Mouse (Mus musculus): ENCODE results near the gene Ptpra. TPM values are rescaled to one million over a fixed set of nuclear protein-coding genes. Genes with fewer than 3 reads are reported as not detected.

Ptpra gene
- total RNA-seq (2022): 10 to 100 TPM; 44.2 to 48.0 (median 46.4) TPM

- DNase-seq (ENCODE audit: low spot score): peak; percentile 92
Measured at GRCm38 (mm10) chr2:130449794-130450433, at the start of gene Ptpra. Gene Ptpra, plus strand, starts transcription at chr2:130450278.

GRCm38 (mm10) chr2:130401891-130402290, 48.2 kb upstream of the Ptpra start:
- no peak for DNase-seq (ENCODE audit: low spot score)

- no peak for DNase-seq (ENCODE audit: low spot score)
Measured at GRCm38 (mm10) chr2:130404939-130405338, 45.1 kb upstream of the Ptpra start, which contains the start of the genes Gm28372 and 1700020A23Rik. Gene Gm28372, plus strand, starts transcription at chr2:130405239. Gene 1700020A23Rik, plus strand, starts transcription at chr2:130405259.

GRCm38 (mm10) chr2:130406178-130406577, 43.9 kb upstream of the Ptpra start, which contains the start of gene Tmem239:
Gene Tmem239, plus strand, starts transcription at chr2:130406478.
- no peak for DNase-seq (ENCODE audit: low spot score)

GRCm38 (mm10) chr2:130408194-130408593, 41.9 kb upstream of the Ptpra start:
- no peak for DNase-seq (ENCODE audit: low spot score)

- peak; percentile 81 for DNase-seq (ENCODE audit: low spot score)
Measured at GRCm38 (mm10) chr2:130411558-130412495, 38.3 kb upstream of the Ptpra start.

GRCm38 (mm10) chr2:130412775-130413174, 37.3 kb upstream of the Ptpra start:
- DNase-seq (ENCODE audit: low spot score): no peak

- DNase-seq (ENCODE audit: low spot score): no peak
Measured at GRCm38 (mm10) chr2:130414094-130414856, 35.8 kb upstream of the Ptpra start.

- DNase-seq (ENCODE audit: low spot score): no peak
Measured at GRCm38 (mm10) chr2:130421781-130422620, 28.1 kb upstream of the Ptpra start.

- peak; percentile 68 for DNase-seq (ENCODE audit: low spot score)
Measured at GRCm38 (mm10) chr2:130423397-130424125, 26.5 kb upstream of the Ptpra start.

- peak; percentile 93 for DNase-seq (ENCODE audit: low spot score)
Measured at GRCm38 (mm10) chr2:130424126-130424853, 25.8 kb upstream of the Ptpra start, which contains the start of the genes Vps16 and Pced1a. Gene Vps16, plus strand, starts transcription at chr2:130424339. Gene Pced1a, minus strand, starts transcription at chr2:130424701.

GRCm38 (mm10) chr2:130425112-130425511, 25.0 kb upstream of the Ptpra start:
- DNase-seq (ENCODE audit: low spot score): no peak

- no peak for DNase-seq (ENCODE audit: low spot score)
Measured at GRCm38 (mm10) chr2:130429851-130430250, 20.2 kb upstream of the Ptpra start.

GRCm38 (mm10) chr2:130430484-130430883, 19.6 kb upstream of the Ptpra start:
- no peak for DNase-seq (ENCODE audit: low spot score)

GRCm38 (mm10) chr2:130432157-130432556, 17.9 kb upstream of the Ptpra start:
- no peak for DNase-seq (ENCODE audit: low spot score)

- DNase-seq (ENCODE audit: low spot score): peak; percentile 55
Measured at GRCm38 (mm10) chr2:130433152-130433551, 16.9 kb upstream of the Ptpra start.

GRCm38 (mm10) chr2:130436769-130437168, 13.3 kb upstream of the Ptpra start:
- DNase-seq (ENCODE audit: low spot score): no peak

- DNase-seq (ENCODE audit: low spot score): no peak
Measured at GRCm38 (mm10) chr2:130438861-130439260, 11.2 kb upstream of the Ptpra start.

GRCm38 (mm10) chr2:130439840-130440480, 10.1 kb upstream of the Ptpra start:
- DNase-seq (ENCODE audit: low spot score): no peak
